Mouse (Mus musculus) G1E (cell line): ENCODE data around the gene 4933400A11Rik.

Experiments
- CTCF ChIP-seq: IDR thresholded peaks from 2 replicates; pipeline ENCODE4 v1.5.1; 2012; ENCODE audit warnings: low read depth, low read length, inconsistent platforms, mixed read lengths
- GATA1 ChIP-seq: IDR thresholded peaks from 2 replicates; pipeline ENCODE4 v1.6.1; 2012; ENCODE audit warnings: borderline replicate concordance, low read length, inconsistent platforms, mixed read lengths
- GATA2 ChIP-seq: IDR thresholded peaks from 2 replicates; pipeline ENCODE4 v1.6.1; 2012; ENCODE audit warnings: low read depth, low read length, inconsistent platforms, borderline replicate concordance
- POLR2AphosphoS5 ChIP-seq: IDR thresholded peaks from 2 replicates; pipeline ENCODE4 v1.6.1; 2012; ENCODE audit warnings: low read depth, low read length, inconsistent platforms; ENCODE audit not compliant: insufficient replicate concordance
- TAL1 ChIP-seq: conservative IDR thresholded peaks from 2 replicates; pipeline ENCODE4 v1.6.1; 2012; ENCODE audit warnings: low read depth, low read length, inconsistent platforms, mixed read lengths

DNA sequence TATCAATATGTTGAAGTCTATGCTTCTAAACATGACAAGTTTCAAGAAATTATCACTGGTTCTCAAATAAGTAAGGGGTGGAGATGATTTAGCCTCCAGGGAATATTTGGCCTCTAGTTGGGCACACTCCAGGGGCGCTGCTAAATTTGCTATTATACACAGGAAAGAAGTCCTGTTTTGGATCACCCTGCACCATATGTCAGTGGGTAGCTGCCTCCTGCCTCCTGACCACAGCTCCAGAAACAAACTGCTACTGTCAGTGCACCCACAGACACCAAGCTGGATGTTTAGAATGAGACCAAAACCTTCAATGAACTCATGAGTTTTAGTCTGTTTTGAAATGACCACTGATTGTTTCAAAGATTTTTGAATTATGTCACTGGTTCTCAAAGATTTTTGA is 34.2 kb upstream of the 4933400A11Rik start:
- TF ChIP-seq CTCF: no peak
- no peak for TF ChIP-seq GATA1
- no peak for TF ChIP-seq TAL1
- no peak for TF ChIP-seq POLR2AphosphoS5
- TF ChIP-seq GATA2: no peak
